ENCODE assay signal across 8 mouse cellular contexts in genomic region chr7:129648938-129649337, GRCm38 (mm10). TPM values are rescaled to one million over a fixed set of nuclear protein-coding genes. Genes with fewer than 3 reads are reported as not detected.
DNase-seq lines count a peak whose midpoint lies in the region; ATAC-seq lines count a peak whose summit lies in the region.

No protein-coding gene starts in this region.

- 0 out of 2 replicates have a peak, but pooled peaks cover 1% of the 10 kb centered on the region for H3K4me1 ChIP-seq in liver, embryonic 13.5 days (replicated peaks)

- H3K9ac ChIP-seq in liver, embryonic 13.5 days: no peak overlapping the region

- DNase-seq in A20 (ENCODE audit: low read depth, low spot score): peak; percentile 72
- peak; percentile 83 for DNase-seq in adrenal gland, adult 2 months
- peak; percentile 91 for DNase-seq in embryo, embryonic 11 days
- peak; percentile 65 to 83 for DNase-seq in gastrocnemius, postnatal 4 days (ENCODE audit: low spot score in 2 of 2)
- DNase-seq in kidney, postnatal 14 days: peak; percentile 88
- peak; percentile 53 for DNase-seq in liver, embryonic 13.5 days
- peak; percentile 94 for DNase-seq in testis, postnatal 10 days (ENCODE audit: low spot score)

- H3K9me3 ChIP-seq in liver, embryonic 13.5 days (replicated peaks): no peaks in the 10 kb centered on the region

- no peaks in the 10 kb centered on the region for H3K27me3 ChIP-seq in liver, embryonic 13.5 days

- no peaks in the 10 kb centered on the region for H3K36me3 ChIP-seq in liver, embryonic 13.5 days

- no peak overlapping the region for H3K4me2 ChIP-seq in liver, embryonic 13.5 days

- H3K4me3 ChIP-seq in liver, embryonic 13.5 days (replicated peaks): no peak overlapping the region

- ATAC-seq in liver, embryonic 13.5 days (ENCODE audit: low read depth): peak; percentile 43; the same call in 1 of the 2 replicates
- peak; percentile 39; the same call in 1 of the 2 replicates for ATAC-seq in neutrophil, adult 5-6 weeks (ENCODE audit: extremely low read depth, insufficient number of reproducible peaks, low FRiP score, poor library complexity, severe bottlenecking)

- 7% methylated on average over 6 of the region's 6 CpGs for WGBS in liver, embryonic 13.5 days (ENCODE audit: insufficient replicate concordance)

- no peak overlapping the region for H3K27ac ChIP-seq in liver, embryonic 13.5 days

RNA-seq across cellular contexts. Expression of gene Wdr11, which starts 57.3 kb away (rescaled TPM):
- total RNA-seq in adrenal gland, adult 2 months (2021): 10 to 100 TPM; 35.3 to 41.6 TPM
- polyA plus RNA-seq in adrenal gland, adult 2 months (2012; rRNA removed): 8.7 and 11.0 TPM in 2 replicates
- 10 to 100 TPM; 26.7 to 30.3 TPM for total RNA-seq in gastrocnemius, postnatal 4 days (2021)
- polyA plus RNA-seq in liver, embryonic 13.5 days (2015; fragmentation: Nextera tagmentation; extraction: Ambion mirVana): 10.9 and 14.5 TPM in 2 replicates
- 21.6 and 24.3 TPM in 2 replicates for total RNA-seq in neutrophil, adult 5-6 weeks (2017)
